Mouse (Mus musculus): ENCODE data around the gene Rpl18. TPM values are rescaled to one million over a fixed set of nuclear protein-coding genes. Genes with fewer than 3 reads are reported as not detected.

Rpl18 gene
- polyA plus RNA-seq, 1 experiment from 2014 or later: 540 TPM

DNA sequence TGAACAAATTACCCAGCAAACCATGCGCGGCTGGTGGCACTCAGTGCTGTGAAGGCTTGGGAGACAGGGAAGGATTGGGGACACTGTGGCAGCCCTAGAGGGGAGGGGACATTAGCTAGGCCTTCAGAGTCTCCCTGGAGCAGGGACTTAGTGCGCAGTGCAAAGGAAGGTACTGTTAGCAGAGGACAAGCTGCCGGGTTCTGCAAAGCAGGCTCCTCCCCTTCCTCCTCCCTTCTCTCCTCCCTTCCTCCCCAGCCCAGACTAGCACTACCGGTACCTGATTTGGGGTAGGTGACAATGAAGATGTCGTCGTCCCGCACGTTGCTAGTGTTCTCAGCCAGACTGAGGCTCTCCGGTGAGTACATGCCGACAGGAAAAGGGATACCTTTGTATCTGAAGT, 26.5 kb downstream of the Rpl18 start:
- H3K27ac ChIP-seq: no peak overlapping the region
- peak overlapping the region; percentile 53 for H3K4me2 ChIP-seq
- WGBS: 30% methylated on average over 11 of the region's 11 CpGs
- H3K9ac ChIP-seq: peak overlapping the region; percentile 1; the same call in 1 of the 2 replicates
- H3K27me3 ChIP-seq: no peaks in the 10 kb centered on the region
- H3K36me3 ChIP-seq: no peaks in the 10 kb centered on the region
- no peaks in the 10 kb centered on the region for H3K9me3 ChIP-seq (replicated peaks)
- no peak; the same call in 1 of the 2 replicates for ATAC-seq (replicated peaks; ENCODE audit: insufficient number of reproducible peaks, insufficient read depth, low FRiP score, low read depth)
- 0 out of 2 replicates have a peak, but pooled peaks cover 4% of the 10 kb centered on the region for H3K4me1 ChIP-seq (replicated peaks)
- peak overlapping the region; percentile 31 for H3K4me3 ChIP-seq

DNA sequence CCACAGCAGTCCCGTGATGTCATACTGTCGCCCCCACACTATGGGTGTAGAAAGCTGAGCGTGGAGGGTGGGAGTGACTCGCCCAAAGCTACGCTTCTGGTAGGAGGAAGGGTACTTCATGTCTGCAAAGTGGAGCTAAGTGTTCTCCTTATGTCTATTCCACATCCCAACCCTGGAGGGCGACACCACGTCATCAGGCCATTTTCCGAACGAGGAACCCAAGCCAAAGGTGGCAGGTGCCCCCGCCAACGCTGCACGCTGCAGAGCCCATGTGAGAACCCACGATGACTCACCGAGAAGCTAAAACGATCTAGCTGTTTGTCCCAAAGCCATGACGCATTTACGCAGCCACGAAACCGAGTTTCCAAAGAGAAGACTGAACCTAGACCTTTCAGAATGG, 27.1 kb downstream of the Rpl18 start:
- no peaks in the 10 kb centered on the region for H3K9me3 ChIP-seq (replicated peaks)
- H3K9ac ChIP-seq: peak overlapping the region; percentile 1; the same call in 1 of the 2 replicates
- no peak overlapping the region for H3K27ac ChIP-seq
- H3K4me2 ChIP-seq: peak overlapping the region; percentile 53
- no peaks in the 10 kb centered on the region for H3K27me3 ChIP-seq
- H3K36me3 ChIP-seq: no peaks in the 10 kb centered on the region
- 0 out of 2 replicates have a peak, but pooled peaks cover 4% of the 10 kb centered on the region for H3K4me1 ChIP-seq (replicated peaks)
- no peak for ATAC-seq (replicated peaks; ENCODE audit: insufficient number of reproducible peaks, insufficient read depth, low FRiP score, low read depth)
- H3K4me3 ChIP-seq: peak overlapping the region; percentile 31
- 34% methylated on average over 19 of the region's 19 CpGs for WGBS

DNA sequence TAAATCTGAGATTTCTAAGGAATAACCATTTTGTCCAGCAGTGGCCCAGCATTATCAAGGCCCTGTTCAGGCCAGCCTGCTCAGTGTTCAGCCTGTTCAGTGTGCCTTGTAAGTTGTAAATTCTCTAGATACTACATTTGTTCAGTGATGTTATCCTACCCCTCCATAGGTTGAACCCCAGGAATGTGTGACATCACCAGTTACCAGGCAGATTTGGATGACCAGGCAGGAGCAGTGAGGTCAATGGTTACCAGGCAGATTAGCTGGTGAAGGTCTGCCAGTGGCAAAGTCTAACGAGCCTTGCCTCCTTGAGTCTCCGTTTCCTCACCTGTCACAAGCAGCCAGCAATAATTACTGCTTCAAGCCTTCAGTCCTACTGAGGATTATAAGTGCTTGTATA, 29.1 kb downstream of the Rpl18 start:
- no peak for ATAC-seq (replicated peaks; ENCODE audit: insufficient number of reproducible peaks, insufficient read depth, low FRiP score, low read depth)
- Histone ChIP-seq H3K4me3 (no peak overlapping the region), H3K4me1 (replicated peaks) (peaks cover 16% of the 10 kb centered on the region), H3K27ac (no peak overlapping the region), H3K9me3 (replicated peaks) (no peaks in the 10 kb centered on the region), H3K27me3 (no peaks in the 10 kb centered on the region), H3K4me2 (no peak overlapping the region), H3K36me3 (no peaks in the 10 kb centered on the region), H3K9ac (no peak overlapping the region)
- WGBS: 32% methylated on average over 2 of the region's 2 CpGs

DNA sequence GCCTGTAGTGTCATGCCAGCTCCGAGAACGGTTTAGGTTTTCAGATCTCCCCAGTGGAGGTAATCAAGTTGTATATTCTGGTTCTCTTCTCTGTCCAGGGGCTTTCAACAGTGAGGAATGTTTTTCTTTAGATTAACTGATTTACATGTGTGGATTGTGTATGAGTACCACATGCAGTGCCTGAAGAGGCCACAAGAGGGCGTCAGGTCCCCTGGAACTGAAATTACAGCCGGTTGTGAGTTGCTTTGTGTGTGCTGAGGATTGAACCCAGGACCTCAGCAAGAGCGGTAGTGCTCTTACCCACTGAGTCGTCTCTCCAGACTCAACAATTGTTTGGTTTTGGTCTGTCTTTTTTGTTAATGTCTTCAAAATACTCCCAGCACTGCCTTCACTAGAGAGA, 31.3 kb downstream of the Rpl18 start:
- 55% methylated on average over 6 of the region's 6 CpGs for WGBS
- ATAC-seq (replicated peaks; ENCODE audit: insufficient number of reproducible peaks, insufficient read depth, low FRiP score, low read depth): no peak
- no peaks in the 10 kb centered on the region for H3K36me3 ChIP-seq
- H3K4me3 ChIP-seq: no peak overlapping the region
- no peak overlapping the region for H3K4me2 ChIP-seq
- H3K27ac ChIP-seq: no peak overlapping the region
- peaks cover 20% of the 10 kb centered on the region for H3K4me1 ChIP-seq (replicated peaks)
- no peaks in the 10 kb centered on the region for H3K9me3 ChIP-seq (replicated peaks)
- H3K9ac ChIP-seq: no peak overlapping the region
- no peaks in the 10 kb centered on the region for H3K27me3 ChIP-seq

DNA sequence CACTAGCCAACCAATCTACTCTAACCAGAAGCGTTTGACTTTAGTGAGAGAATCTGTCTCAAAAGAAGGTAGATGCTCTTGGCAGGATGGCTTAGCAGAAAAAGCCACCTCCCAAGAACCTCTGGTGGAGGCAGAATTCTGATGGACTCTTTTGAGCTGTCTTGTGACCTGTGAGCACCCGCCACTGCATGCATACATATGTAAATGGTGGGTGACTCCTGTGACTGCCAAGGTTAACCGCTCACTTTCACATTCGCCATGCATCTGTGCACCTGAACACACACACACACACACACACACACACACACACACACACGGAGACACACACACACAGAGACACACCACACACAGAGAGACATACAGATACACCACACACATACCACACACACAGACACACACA, 32.2 kb downstream of the Rpl18 start:
- Histone ChIP-seq H3K4me2 (no peak overlapping the region), H3K9ac (no peak overlapping the region), H3K36me3 (no peaks in the 10 kb centered on the region), H3K27me3 (no peaks in the 10 kb centered on the region), H3K9me3 (replicated peaks) (no peaks in the 10 kb centered on the region), H3K4me3 (no peak overlapping the region), H3K27ac (no peak overlapping the region), H3K4me1 (replicated peaks) (peaks cover 17% of the 10 kb centered on the region)
- WGBS: 87% methylated on average over 5 of the region's 5 CpGs
- 0 out of 2 replicates have a peak, but pooled peaks have one; percentile 11 for ATAC-seq (replicated peaks; ENCODE audit: insufficient number of reproducible peaks, insufficient read depth, low FRiP score, low read depth)

DNA sequence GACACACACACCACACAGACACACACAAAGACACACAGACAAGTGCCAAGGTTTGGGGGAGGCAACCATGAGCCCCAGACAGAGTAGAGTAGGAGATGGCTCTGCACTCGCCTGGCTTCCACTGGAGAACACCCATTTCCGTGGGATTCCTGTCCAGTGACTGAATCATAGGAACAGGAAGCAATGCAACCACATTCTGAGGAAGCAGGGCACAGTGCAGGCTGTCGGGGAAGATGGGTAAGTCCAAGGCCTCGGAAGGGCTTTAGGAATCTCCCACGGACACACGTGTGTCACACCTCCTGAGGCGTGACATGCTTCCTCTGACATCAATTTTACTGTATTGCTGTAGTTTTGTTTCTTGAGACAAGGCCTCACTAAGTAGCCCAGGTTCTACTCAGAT, 32.9 kb downstream of the Rpl18 start:
- WGBS: 71% methylated on average over 7 of the region's 7 CpGs
- Histone ChIP-seq H3K27me3 (no peaks in the 10 kb centered on the region), H3K9me3 (replicated peaks) (no peaks in the 10 kb centered on the region), H3K4me1 (replicated peaks) (peaks cover 17% of the 10 kb centered on the region), H3K9ac (no peak overlapping the region), H3K4me2 (no peak overlapping the region), H3K36me3 (no peaks in the 10 kb centered on the region), H3K27ac (no peak overlapping the region), H3K4me3 (no peak overlapping the region)
- ATAC-seq (replicated peaks; ENCODE audit: insufficient number of reproducible peaks, insufficient read depth, low FRiP score, low read depth): no peak

DNA sequence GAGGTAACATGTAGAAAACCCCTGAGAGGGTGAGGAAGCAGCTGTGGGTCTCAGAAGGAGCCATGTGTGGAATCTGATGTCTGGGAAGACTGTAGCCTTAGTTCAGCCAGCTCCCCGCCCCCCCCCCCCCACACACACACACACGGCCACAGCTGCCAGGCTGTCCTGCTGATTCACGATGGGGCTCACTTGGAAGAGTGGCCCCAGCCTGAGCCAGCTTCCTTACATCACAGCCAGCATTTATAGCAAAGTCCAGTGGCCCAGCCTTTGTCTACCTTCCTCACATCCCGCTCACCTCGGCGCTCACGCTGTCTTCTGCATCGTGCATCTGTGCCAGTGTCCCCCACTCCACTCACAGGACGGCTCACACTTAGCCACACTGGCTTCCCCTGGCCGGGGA, 34.1 kb downstream of the Rpl18 start:
- Histone ChIP-seq H3K9ac (no peak overlapping the region), H3K4me1 (replicated peaks) (peaks cover 17% of the 10 kb centered on the region), H3K27me3 (no peaks in the 10 kb centered on the region), H3K27ac (no peak overlapping the region), H3K36me3 (no peaks in the 10 kb centered on the region), H3K4me2 (no peak overlapping the region), H3K9me3 (replicated peaks) (no peaks in the 10 kb centered on the region), H3K4me3 (no peak overlapping the region)
- WGBS: 35% methylated on average over 10 of the region's 10 CpGs
- no peak; the same call in 1 of the 2 replicates for ATAC-seq (replicated peaks; ENCODE audit: insufficient number of reproducible peaks, insufficient read depth, low FRiP score, low read depth)

DNA sequence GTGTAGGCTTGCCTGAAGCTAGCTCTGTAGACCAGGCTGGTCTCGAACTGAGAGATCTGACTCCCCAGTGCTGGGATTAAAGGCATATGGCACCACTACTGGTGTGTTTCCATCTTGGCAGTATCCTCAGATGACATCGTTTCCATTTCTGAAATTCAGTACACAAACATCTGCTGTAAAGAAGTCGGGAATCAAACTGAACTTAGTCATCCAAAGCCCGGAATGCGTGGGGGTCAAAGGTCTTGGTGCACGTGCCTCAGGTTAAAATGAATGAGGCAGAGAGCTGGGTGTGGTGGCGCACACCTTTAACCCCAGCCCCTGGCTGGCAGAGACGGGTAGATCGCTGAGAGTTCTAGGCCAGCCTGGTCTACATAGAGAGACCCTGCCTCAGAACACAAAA, 34.9 kb downstream of the Rpl18 start:
- no peak overlapping the region for H3K27ac ChIP-seq
- no peaks in the 10 kb centered on the region for H3K36me3 ChIP-seq
- no peak overlapping the region for H3K4me2 ChIP-seq
- no peak overlapping the region for H3K4me3 ChIP-seq
- H3K9ac ChIP-seq: no peak overlapping the region
- peaks cover 17% of the 10 kb centered on the region for H3K4me1 ChIP-seq (replicated peaks)
- no peaks in the 10 kb centered on the region for H3K27me3 ChIP-seq
- WGBS: 77% methylated on average over 9 of the region's 9 CpGs
- no peak for ATAC-seq (replicated peaks; ENCODE audit: insufficient number of reproducible peaks, insufficient read depth, low FRiP score, low read depth)
- H3K9me3 ChIP-seq (replicated peaks): no peaks in the 10 kb centered on the region

DNA sequence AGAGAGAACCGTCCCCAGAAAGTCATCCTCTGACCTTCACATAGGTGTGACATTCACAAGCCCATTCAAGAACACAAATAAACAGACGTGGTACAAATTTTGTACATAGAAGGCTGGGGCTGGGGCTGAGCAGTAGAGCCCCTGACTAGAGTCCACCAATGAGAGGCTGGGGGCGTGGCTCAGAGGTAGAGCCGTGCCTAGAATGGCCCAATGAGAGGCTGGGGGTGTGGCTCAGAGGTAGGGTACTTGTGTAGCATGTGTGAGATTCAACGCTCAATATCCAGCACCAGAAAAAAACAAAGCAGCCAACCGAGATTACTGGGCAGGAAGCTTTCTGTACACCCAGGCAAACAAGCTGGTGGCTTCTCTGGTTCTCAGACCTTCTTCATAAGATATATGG, 40.4 kb downstream of the Rpl18 start:
- H3K9ac ChIP-seq: no peak overlapping the region
- H3K9me3 ChIP-seq (replicated peaks): no peaks in the 10 kb centered on the region
- no peak overlapping the region for H3K4me3 ChIP-seq
- H3K4me2 ChIP-seq: no peak overlapping the region
- WGBS: 48% methylated on average over 6 of the region's 6 CpGs
- peaks cover 6% of the 10 kb centered on the region for H3K4me1 ChIP-seq (replicated peaks)
- no peak for ATAC-seq (replicated peaks; ENCODE audit: insufficient number of reproducible peaks, insufficient read depth, low FRiP score, low read depth)
- H3K27me3 ChIP-seq: peaks cover 33% of the 10 kb centered on the region
- H3K27ac ChIP-seq: no peak overlapping the region
- no peaks in the 10 kb centered on the region for H3K36me3 ChIP-seq

DNA sequence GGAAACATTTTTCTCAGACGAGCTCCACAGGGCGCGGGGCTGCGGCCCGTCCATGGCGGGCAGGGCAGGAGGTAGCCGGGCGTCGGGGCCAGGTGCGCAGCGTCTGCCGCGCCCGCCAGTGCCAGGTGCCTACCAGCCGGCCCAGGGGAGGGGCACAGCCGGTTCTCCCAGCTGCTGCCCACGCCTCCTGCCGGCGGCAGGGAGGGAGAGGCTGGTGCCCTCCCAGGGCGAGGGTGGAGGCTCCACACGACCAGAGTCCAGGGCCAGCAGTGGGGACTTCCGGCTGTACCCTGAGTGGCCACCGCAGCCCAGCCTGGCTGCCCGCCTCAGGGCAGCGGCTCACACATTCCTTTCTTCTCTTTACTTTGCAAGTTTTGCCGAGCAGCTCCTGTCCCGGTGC, 44.1 kb downstream of the Rpl18 start:
- Histone ChIP-seq H3K4me2 (peak overlapping the region; percentile 53), H3K27me3 (peaks cover 41% of the 10 kb centered on the region), H3K4me3 (peak overlapping the region; percentile 25), H3K9me3 (replicated peaks) (no peaks in the 10 kb centered on the region), H3K27ac (no peak overlapping the region), H3K4me1 (replicated peaks) (peaks cover 6% of the 10 kb centered on the region), H3K9ac (no peak overlapping the region), H3K36me3 (no peaks in the 10 kb centered on the region)
- WGBS: 12% methylated on average over 27 of the region's 27 CpGs
- no peak for ATAC-seq (replicated peaks; ENCODE audit: insufficient number of reproducible peaks, insufficient read depth, low FRiP score, low read depth)

DNA sequence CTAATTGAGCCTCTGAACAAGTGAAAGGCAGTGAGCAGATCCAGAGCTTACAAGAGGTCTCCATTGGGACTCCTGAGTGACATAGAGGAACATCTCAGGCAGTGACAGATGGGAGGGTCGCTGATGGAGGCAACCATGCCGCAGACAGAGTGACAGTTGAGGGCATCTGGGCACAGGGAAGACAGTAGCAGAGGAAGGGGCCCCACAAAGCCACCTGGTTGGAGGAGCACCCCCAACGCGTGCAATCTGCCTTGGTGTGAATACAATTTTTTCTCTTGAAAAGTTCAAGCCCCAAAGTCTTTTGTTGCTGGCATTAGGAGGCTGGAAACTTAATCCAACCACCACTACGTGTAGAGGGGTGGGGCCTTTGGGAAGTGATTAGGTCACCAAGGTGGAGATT, 44.9 kb downstream of the Rpl18 start:
- Histone ChIP-seq H3K36me3 (no peaks in the 10 kb centered on the region), H3K4me1 (replicated peaks) (peaks cover 6% of the 10 kb centered on the region), H3K4me2 (no peak overlapping the region), H3K27me3 (peaks cover 41% of the 10 kb centered on the region), H3K27ac (no peak overlapping the region), H3K9ac (no peak overlapping the region), H3K4me3 (no peak overlapping the region), H3K9me3 (replicated peaks) (no peaks in the 10 kb centered on the region)
- WGBS: 54% methylated on average over 5 of the region's 5 CpGs
- ATAC-seq (replicated peaks; ENCODE audit: insufficient number of reproducible peaks, insufficient read depth, low FRiP score, low read depth): no peak

DNA sequence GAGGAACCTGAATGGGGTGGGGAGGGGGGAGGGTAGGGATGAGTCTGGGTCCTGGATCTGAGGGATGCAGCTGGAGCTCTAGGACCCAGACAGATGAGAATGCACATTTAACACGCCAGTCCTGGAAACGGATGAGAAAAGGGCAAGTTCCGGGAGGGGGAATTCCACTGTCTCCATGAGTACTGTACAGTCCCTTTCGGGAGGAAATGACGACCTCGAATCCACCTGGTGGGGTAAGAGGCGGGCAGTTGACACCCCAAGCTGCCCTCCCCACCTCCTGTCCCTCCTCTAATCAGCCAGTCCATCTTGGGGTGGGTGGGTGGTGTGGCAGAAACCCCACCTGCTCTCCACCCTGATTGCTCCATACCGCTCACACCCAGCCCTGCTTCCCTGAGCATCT, 50.7 kb downstream of the Rpl18 start:
- Histone ChIP-seq H3K27me3 (peaks cover 6% of the 10 kb centered on the region), H3K27ac (no peak overlapping the region), H3K36me3 (no peaks in the 10 kb centered on the region), H3K4me2 (no peak overlapping the region), H3K9me3 (replicated peaks) (no peaks in the 10 kb centered on the region), H3K4me1 (replicated peaks) (no peaks in the 10 kb centered on the region), H3K9ac (no peak overlapping the region), H3K4me3 (no peak overlapping the region)
- WGBS: 45% methylated on average over 8 of the region's 8 CpGs
- no peak for ATAC-seq (replicated peaks; ENCODE audit: insufficient number of reproducible peaks, insufficient read depth, low FRiP score, low read depth)
